Mouse (Mus musculus) effector memory CD4-positive, alpha-beta T cell, adult 5 months (primary cell): ENCODE data around the gene Hrh1. TPM values are rescaled to one million over a fixed set of nuclear protein-coding genes. Genes with fewer than 3 reads are reported as not detected.

Experiments
- polyA plus RNA-seq: library from polyadenylated mRNA; unstranded; fragments of 100-300 nt; shearing (Covaris generic); gene quantifications from one replicate; pipeline ENCODE4 v1.2.1, GENCODE M21; 2017

Gene Hrh1
- not detected for polyA plus RNA-seq

GRCm38 (mm10) chr6:114397691-114398217 is at the start of gene Hrh1:
Gene Hrh1 (plus strand): TSS chr6:114397936.

Other genes with a start within 250 kb of the Hrh1 start
- gene Slc6a1, start 115.3 kb upstream of the Hrh1 start, polyA plus RNA-seq, result not detected
- 30.7 TPM for gene Atg7, start 245.2 kb downstream of the Hrh1 start, polyA plus RNA-seq